Mouse (Mus musculus): ENCODE measurements around the gene Tgfbr3. TPM values are rescaled to one million over a fixed set of nuclear protein-coding genes. Genes with fewer than 3 reads are reported as not detected.

The Tgfbr3 gene
- polyA plus RNA-seq, 1 experiment from 2014 or later, result 12.1 TPM

- Histone ChIP-seq H3K27me3 (ENCODE audit: low read depth, poor library complexity, severe bottlenecking) (no peaks in the 10 kb centered on the region), H3K9me3 (replicated peaks) (no peaks in the 10 kb centered on the region), H3K36me3 (peaks cover 16% of the 10 kb centered on the region; the same call in 1 of the 2 replicates), H3K4me3 (no peak overlapping the region), H3K4me1 (peaks cover 62% of the 10 kb centered on the region), H3K27ac (peak overlapping the region; percentile 87; the same call in 1 of the 2 replicates)
- no peak for DNase-seq (ENCODE audit: low spot score)
- 59% methylated on average over 7 of the region's 7 CpGs for WGBS
These were observed 176.7 kb downstream of the Tgfbr3 start for GRCm38 (mm10) chr5:107112656-107113275.

GRCm38 (mm10) chr5:107111802-107112201 lies 177.6 kb downstream of the Tgfbr3 start:
- peaks cover 8% of the 10 kb centered on the region; the same call in 1 of the 2 replicates for H3K36me3 ChIP-seq
- WGBS, result 56% methylated on average over 3 of the region's 3 CpGs
- H3K9me3 ChIP-seq (replicated peaks), result no peaks in the 10 kb centered on the region
- peak overlapping the region; percentile 87 for H3K27ac ChIP-seq
- DNase-seq (ENCODE audit: low spot score), result no peak
- H3K4me3 ChIP-seq, result no peak overlapping the region
- H3K4me1 ChIP-seq, result peaks cover 62% of the 10 kb centered on the region
- no peaks in the 10 kb centered on the region for H3K27me3 ChIP-seq (ENCODE audit: low read depth, poor library complexity, severe bottlenecking)

- peak; percentile 87 for DNase-seq (ENCODE audit: low spot score)
- Histone ChIP-seq H3K9me3 (replicated peaks) (no peaks in the 10 kb centered on the region), H3K4me1 (peaks cover 57% of the 10 kb centered on the region), H3K27me3 (ENCODE audit: low read depth, poor library complexity, severe bottlenecking) (no peaks in the 10 kb centered on the region), H3K27ac (peak overlapping the region; percentile 87), H3K36me3 (no peaks in the 10 kb centered on the region), H3K4me3 (peak overlapping the region; percentile 21; the same call in 1 of the 2 replicates)
- 10% methylated on average over 7 of the region's 7 CpGs for WGBS
These were observed 178.4 kb downstream of the Tgfbr3 start for GRCm38 (mm10) chr5:107110880-107111520.

- WGBS, result 30% methylated on average over 13 of the region's 13 CpGs
- H3K4me1 ChIP-seq, result peaks cover 57% of the 10 kb centered on the region
- H3K9me3 ChIP-seq (replicated peaks), result no peaks in the 10 kb centered on the region
- peak overlapping the region; percentile 87 for H3K27ac ChIP-seq
- H3K4me3 ChIP-seq, result peak overlapping the region; percentile 23; the same call in 1 of the 2 replicates
- H3K36me3 ChIP-seq, result no peaks in the 10 kb centered on the region
- peak; percentile 77 for DNase-seq (ENCODE audit: low spot score)
- no peaks in the 10 kb centered on the region for H3K27me3 ChIP-seq (ENCODE audit: low read depth, poor library complexity, severe bottlenecking)
These were observed 179.1 kb downstream of the Tgfbr3 start for GRCm38 (mm10) chr5:107110089-107110879.

- WGBS, result 59% methylated on average over 15 of the region's 15 CpGs
- peak overlapping the region; percentile 87 for H3K27ac ChIP-seq
- no peaks in the 10 kb centered on the region for H3K36me3 ChIP-seq
- peaks cover 53% of the 10 kb centered on the region for H3K4me1 ChIP-seq
- H3K9me3 ChIP-seq (replicated peaks), result no peaks in the 10 kb centered on the region
- no peak overlapping the region for H3K4me3 ChIP-seq
- DNase-seq (ENCODE audit: low spot score), result no peak
- no peaks in the 10 kb centered on the region for H3K27me3 ChIP-seq (ENCODE audit: low read depth, poor library complexity, severe bottlenecking)
These were observed 180.0 kb downstream of the Tgfbr3 start for GRCm38 (mm10) chr5:107109416-107109815.

- H3K4me1 ChIP-seq, result peaks cover 62% of the 10 kb centered on the region
- no peak overlapping the region for H3K27ac ChIP-seq
- H3K9me3 ChIP-seq (replicated peaks), result no peaks in the 10 kb centered on the region
- WGBS, result 84% methylated on average over 12 of the region's 12 CpGs
- no peak for DNase-seq (ENCODE audit: low spot score)
- H3K4me3 ChIP-seq, result no peak overlapping the region
- no peaks in the 10 kb centered on the region for H3K27me3 ChIP-seq (ENCODE audit: low read depth, poor library complexity, severe bottlenecking)
- H3K36me3 ChIP-seq, result no peaks in the 10 kb centered on the region
These were observed 182.6 kb downstream of the Tgfbr3 start for GRCm38 (mm10) chr5:107106793-107107192.

- H3K4me1 ChIP-seq, result peaks cover 61% of the 10 kb centered on the region
- WGBS, result 88% methylated on average over 2 of the region's 2 CpGs
- H3K9me3 ChIP-seq (replicated peaks), result no peaks in the 10 kb centered on the region
- H3K27me3 ChIP-seq (ENCODE audit: low read depth, poor library complexity, severe bottlenecking), result no peaks in the 10 kb centered on the region
- no peak overlapping the region for H3K27ac ChIP-seq
- no peak for DNase-seq (ENCODE audit: low spot score)
- no peak overlapping the region for H3K4me3 ChIP-seq
- no peaks in the 10 kb centered on the region for H3K36me3 ChIP-seq
These were observed 183.3 kb downstream of the Tgfbr3 start for GRCm38 (mm10) chr5:107106139-107106538.

GRCm38 (mm10) chr5:107103591-107103990 lies 185.8 kb downstream of the Tgfbr3 start:
- no peak for DNase-seq (ENCODE audit: low spot score)
- WGBS, result 78% methylated on average over 2 of the region's 2 CpGs
- no peaks in the 10 kb centered on the region for H3K36me3 ChIP-seq
- no peaks in the 10 kb centered on the region for H3K27me3 ChIP-seq (ENCODE audit: low read depth, poor library complexity, severe bottlenecking)
- no peaks in the 10 kb centered on the region for H3K9me3 ChIP-seq (replicated peaks)
- no peak overlapping the region for H3K27ac ChIP-seq
- no peak overlapping the region for H3K4me3 ChIP-seq
- peaks cover 40% of the 10 kb centered on the region for H3K4me1 ChIP-seq

GRCm38 (mm10) chr5:107102916-107103315 lies 186.5 kb downstream of the Tgfbr3 start:
- H3K4me1 ChIP-seq, result peaks cover 36% of the 10 kb centered on the region
- H3K27ac ChIP-seq, result no peak overlapping the region
- 34% methylated on average over 4 of the region's 4 CpGs for WGBS
- no peaks in the 10 kb centered on the region for H3K27me3 ChIP-seq (ENCODE audit: low read depth, poor library complexity, severe bottlenecking)
- no peak overlapping the region for H3K4me3 ChIP-seq
- no peak for DNase-seq (ENCODE audit: low spot score)
- no peaks in the 10 kb centered on the region for H3K36me3 ChIP-seq
- no peaks in the 10 kb centered on the region for H3K9me3 ChIP-seq (replicated peaks)

GRCm38 (mm10) chr5:107101684-107102083 lies 187.7 kb downstream of the Tgfbr3 start:
- H3K36me3 ChIP-seq, result no peaks in the 10 kb centered on the region
- no peaks in the 10 kb centered on the region for H3K27me3 ChIP-seq (ENCODE audit: low read depth, poor library complexity, severe bottlenecking)
- H3K4me1 ChIP-seq, result peaks cover 40% of the 10 kb centered on the region
- 81% methylated on average over 4 of the region's 4 CpGs for WGBS
- H3K4me3 ChIP-seq, result no peak overlapping the region
- no peak for DNase-seq (ENCODE audit: low spot score)
- H3K9me3 ChIP-seq (replicated peaks), result no peaks in the 10 kb centered on the region
- peak overlapping the region; percentile 46; the same call in 1 of the 2 replicates for H3K27ac ChIP-seq

- no peaks in the 10 kb centered on the region for H3K9me3 ChIP-seq (replicated peaks)
- DNase-seq (ENCODE audit: low spot score), result no peak
- no peak overlapping the region for H3K4me3 ChIP-seq
- no peaks in the 10 kb centered on the region; the same call in 1 of the 2 replicates for H3K27me3 ChIP-seq (ENCODE audit: low read depth, poor library complexity, severe bottlenecking)
- peak overlapping the region; percentile 77 for H3K27ac ChIP-seq
- 78% methylated on average over 7 of the region's 7 CpGs for WGBS
- H3K4me1 ChIP-seq, result peaks cover 40% of the 10 kb centered on the region
- H3K36me3 ChIP-seq, result no peaks in the 10 kb centered on the region
These were observed 188.3 kb downstream of the Tgfbr3 start for GRCm38 (mm10) chr5:107101135-107101534.

- Histone ChIP-seq H3K36me3 (no peaks in the 10 kb centered on the region), H3K4me1 (peaks cover 41% of the 10 kb centered on the region), H3K27ac (no peak overlapping the region), H3K9me3 (replicated peaks) (no peaks in the 10 kb centered on the region), H3K4me3 (no peak overlapping the region), H3K27me3 (ENCODE audit: low read depth, poor library complexity, severe bottlenecking) (no peaks in the 10 kb centered on the region; the same call in 1 of the 2 replicates)
- no peak for DNase-seq (ENCODE audit: low spot score)
- 98% methylated on average over 3 of the region's 3 CpGs for WGBS
These were observed 189.8 kb downstream of the Tgfbr3 start for GRCm38 (mm10) chr5:107099634-107100033.

- Histone ChIP-seq H3K27ac (no peak overlapping the region), H3K9me3 (replicated peaks) (no peaks in the 10 kb centered on the region), H3K36me3 (no peaks in the 10 kb centered on the region), H3K4me3 (no peak overlapping the region), H3K27me3 (ENCODE audit: low read depth, poor library complexity, severe bottlenecking) (no peaks in the 10 kb centered on the region; the same call in 1 of the 2 replicates), H3K4me1 (peaks cover 46% of the 10 kb centered on the region)
- WGBS, result 87% methylated on average over 6 of the region's 6 CpGs
- DNase-seq (ENCODE audit: low spot score), result no peak
These were observed 190.4 kb downstream of the Tgfbr3 start for GRCm38 (mm10) chr5:107099076-107099475.
